Mouse (Mus musculus) bone marrow macrophage, adult 2 months (primary cell): ENCODE results near the gene Olfr1291-ps1. TPM values are rescaled to one million over a fixed set of nuclear protein-coding genes. Genes with fewer than 3 reads are reported as not detected.

Experiments used
- H3K27ac ChIP-seq: 2 replicates; pipeline ENCODE4 v1.5.1; 2012; ENCODE audit warnings: low read depth, low read length; ENCODE audit not compliant: insufficient read depth
- H3K4me1 ChIP-seq: 2 replicates; pipeline ENCODE4 v1.6.1; 2012; ENCODE audit warnings: low read length; ENCODE audit not compliant: control insufficient read depth, insufficient read depth
- H3K4me3 ChIP-seq: 2 replicates; pipeline ENCODE4 v1.5.1; 2012; ENCODE audit warnings: mild to moderate bottlenecking, low read length, moderate library complexity; ENCODE audit not compliant: insufficient read depth
- CTCF ChIP-seq: IDR thresholded peaks from 2 replicates; pipeline ENCODE4 v1.5.1; 2012; ENCODE audit warnings: low read depth, mild to moderate bottlenecking, low read length, moderate library complexity
- POLR2A ChIP-seq: IDR thresholded peaks from 2 replicates; pipeline ENCODE4 v1.6.1; 2012; ENCODE audit warnings: mild to moderate bottlenecking, low read depth, low read length, borderline replicate concordance
- polyA plus RNA-seq: library from polyadenylated mRNA; stranded (reverse); fragments of >200 nt; gene quantifications from 2 replicates; pipeline ENCODE4 v1.2.4, GENCODE M21; 2012; ENCODE audit not compliant: missing spikeins, insufficient read depth, insufficient read length

Olfr1291-ps1 gene
- not detected in 2 replicates for polyA plus RNA-seq

DNA sequence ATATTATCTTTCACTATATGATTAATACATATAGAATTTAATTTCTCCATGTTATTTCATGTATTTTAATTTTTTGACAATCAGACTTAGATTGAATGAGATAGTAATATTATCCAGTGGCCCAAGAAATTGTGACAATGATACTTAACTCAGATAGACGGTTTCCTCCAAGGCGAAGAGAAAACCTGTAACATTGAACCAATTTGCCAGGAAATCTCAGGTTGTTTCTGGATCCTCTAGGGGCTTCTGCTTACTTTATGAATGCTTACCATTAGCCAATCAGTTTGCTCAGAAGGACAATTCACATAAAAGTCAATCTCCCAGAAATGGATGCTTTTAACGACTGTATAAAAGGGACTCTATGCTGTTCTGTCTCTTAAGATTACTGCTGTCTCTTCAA is at the start of gene Olfr1291-ps1:
Olfr1291-ps1 (plus strand) TSS at position 301 of the 400 bp plus-strand sequence.
- Histone ChIP-seq H3K27ac (no peak within 1 kb of the TSS), H3K4me1 (no peaks in the 10 kb centered on the region), H3K4me3 (no peak within 1 kb of the TSS)
- TF ChIP-seq POLR2A = no peak
- TF ChIP-seq CTCF = no peak

DNA sequence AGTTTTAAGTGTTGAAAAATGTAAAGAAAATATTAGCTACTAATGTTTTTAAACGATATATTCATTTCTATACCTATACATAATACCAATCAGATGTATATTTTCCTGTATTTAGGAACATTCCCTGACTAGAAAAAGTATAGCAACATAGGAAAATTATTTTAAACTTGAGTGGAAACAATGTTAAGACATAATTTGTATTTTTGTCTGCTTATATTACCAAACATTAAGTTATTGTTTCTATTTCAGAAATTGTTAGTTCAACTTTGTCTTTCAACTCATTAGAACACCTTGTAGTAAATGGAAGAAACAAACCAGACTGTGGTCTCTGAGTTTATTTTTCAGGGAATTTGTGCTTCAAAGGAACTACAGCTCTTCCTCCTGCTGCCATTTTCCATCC is 48.1 kb upstream of the Olfr1291-ps1 start, which contains the start of gene Olfr1287:
Olfr1287 (plus strand) TSS at position 301 of the 400 bp plus-strand sequence.
- Histone ChIP-seq H3K27ac (no peak within 1 kb of the TSS), H3K4me3 (no peak within 1 kb of the TSS), H3K4me1 (no peaks in the 10 kb centered on the region)
- TF ChIP-seq CTCF (no peak), POLR2A (no peak)

DNA sequence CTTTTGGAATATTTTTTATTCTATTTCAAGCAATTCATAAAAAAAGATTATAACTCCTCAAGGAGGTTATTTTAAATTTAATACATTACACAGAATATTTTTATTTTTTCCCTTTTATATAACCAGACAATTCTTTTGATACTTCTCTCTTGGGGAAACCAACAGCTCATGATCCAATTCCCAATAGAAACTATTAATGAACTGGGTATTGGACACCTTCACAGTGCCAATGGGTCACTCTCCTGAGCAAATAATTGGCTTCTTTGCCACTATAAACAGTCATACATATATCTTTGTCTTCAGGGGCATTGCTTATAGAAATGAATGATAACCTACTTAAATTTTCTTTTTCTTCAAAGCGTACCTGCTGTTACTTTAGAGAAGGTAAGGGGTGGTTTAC is 23.2 kb upstream of the Olfr1291-ps1 start, which contains the start of gene Olfr1288:
Olfr1288 (plus strand) TSS at position 301 of the 400 bp plus-strand sequence.
- TF ChIP-seq POLR2A = no peak
- TF ChIP-seq CTCF = no peak
- Histone ChIP-seq H3K4me3 (no peak within 1 kb of the TSS), H3K27ac (no peak within 1 kb of the TSS), H3K4me1 (no peaks in the 10 kb centered on the region)

DNA sequence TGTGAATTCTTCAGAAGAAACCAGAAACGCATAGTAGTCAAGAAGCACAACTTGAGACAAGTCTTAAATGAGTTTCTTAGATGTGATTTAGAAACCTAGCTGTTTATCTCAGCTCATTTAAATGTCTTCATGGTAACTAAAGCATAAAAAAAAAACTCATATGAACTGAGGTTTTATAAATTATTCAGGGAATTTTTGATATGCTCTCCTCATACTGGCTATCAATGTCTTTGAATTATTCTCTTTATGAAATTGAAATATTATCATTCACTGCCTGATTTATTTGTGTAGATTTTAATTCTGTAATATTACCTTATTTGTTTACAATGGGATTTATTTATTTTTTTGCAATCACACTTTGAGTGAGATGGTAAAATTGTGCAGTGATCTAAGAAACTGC is 16.5 kb upstream of the Olfr1291-ps1 start, which contains the start of gene Olfr1289:
Olfr1289 (plus strand) TSS at position 301 of the 400 bp plus-strand sequence.
- H3K27ac ChIP-seq = no peak within 1 kb of the TSS
- H3K4me1 ChIP-seq = no peaks in the 10 kb centered on the region
- no peak for TF ChIP-seq POLR2A
- TF ChIP-seq CTCF = no peak
- H3K4me3 ChIP-seq = no peak within 1 kb of the TSS

DNA sequence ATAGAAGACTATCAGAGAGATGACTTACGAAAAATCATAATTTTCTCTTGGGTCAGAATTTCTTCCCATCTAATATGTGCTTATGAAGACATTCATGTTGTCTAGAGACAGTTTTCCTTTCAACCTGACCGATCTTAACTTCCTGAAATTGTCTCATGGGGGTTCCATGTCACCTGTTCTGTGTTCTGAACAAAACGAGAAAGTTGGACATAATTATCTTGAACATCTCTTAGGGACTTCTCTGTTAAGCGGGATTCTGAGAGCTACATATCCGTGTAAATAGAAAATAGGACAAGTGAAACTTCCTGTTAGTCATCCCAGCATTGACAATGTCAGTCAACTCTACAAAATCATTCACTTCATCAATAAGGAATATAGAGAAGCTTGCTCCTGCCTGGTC is 3.3 kb upstream of the Olfr1291-ps1 start, which contains the start of gene Olfr1290:
Olfr1290 (minus strand) TSS at position 101 of the 400 bp plus-strand sequence.
- H3K4me3 ChIP-seq = no peak within 1 kb of the TSS
- TF ChIP-seq POLR2A (no peak), CTCF (no peak)
- H3K27ac ChIP-seq = no peak within 1 kb of the TSS
- H3K4me1 ChIP-seq = no peaks in the 10 kb centered on the region

DNA sequence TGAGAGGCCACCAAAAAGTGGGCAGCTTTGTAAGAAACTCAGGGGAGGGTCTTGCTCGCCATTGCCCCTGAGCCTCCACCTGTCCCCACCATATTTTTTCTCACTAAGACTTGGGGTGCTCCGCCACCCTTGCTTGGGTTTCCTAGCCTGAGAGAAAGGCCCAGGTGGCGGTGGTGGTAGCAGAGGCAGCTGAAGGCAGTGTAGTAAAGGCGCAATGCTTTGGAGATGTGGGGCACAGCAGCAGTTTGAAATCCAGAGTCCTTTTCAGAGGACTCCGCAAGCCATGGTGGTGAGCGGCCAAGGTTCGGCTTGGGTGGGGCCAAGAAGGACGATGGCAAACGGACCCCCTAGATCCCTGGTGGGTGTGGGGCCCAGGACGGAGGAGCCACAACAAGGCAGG is 20.5 kb downstream of the Olfr1291-ps1 start:
- no peaks in the 10 kb centered on the region for H3K4me1 ChIP-seq
- H3K4me3 ChIP-seq = no peak overlapping the region
- no peak overlapping the region for H3K27ac ChIP-seq
- no peak for TF ChIP-seq CTCF
- TF ChIP-seq POLR2A = no peak

DNA sequence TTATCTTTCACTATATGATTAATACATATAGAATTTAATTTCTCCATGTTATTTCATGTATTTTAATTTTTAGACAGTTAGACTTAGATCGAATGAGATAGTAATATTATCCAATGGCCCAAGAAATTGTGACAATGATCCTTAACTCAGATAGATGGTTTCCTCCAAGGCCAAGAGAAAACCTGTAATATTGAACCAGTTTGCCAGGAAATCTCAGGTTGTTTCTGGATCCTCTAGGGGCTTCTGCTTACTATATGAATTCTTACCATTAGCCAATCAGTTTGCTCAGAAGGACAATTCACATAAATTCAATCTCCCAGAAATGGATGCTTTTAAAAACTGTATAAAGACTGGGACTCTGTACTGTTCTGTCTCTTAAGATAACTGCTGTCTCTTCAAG is 27.9 kb downstream of the Olfr1291-ps1 start, which contains the start of gene Olfr1293-ps:
Olfr1293-ps (plus strand) TSS at position 301 of the 400 bp plus-strand sequence.
- Histone ChIP-seq H3K4me3 (no peak within 1 kb of the TSS), H3K27ac (no peak within 1 kb of the TSS), H3K4me1 (no peaks in the 10 kb centered on the region)
- TF ChIP-seq CTCF (no peak), POLR2A (no peak)

DNA sequence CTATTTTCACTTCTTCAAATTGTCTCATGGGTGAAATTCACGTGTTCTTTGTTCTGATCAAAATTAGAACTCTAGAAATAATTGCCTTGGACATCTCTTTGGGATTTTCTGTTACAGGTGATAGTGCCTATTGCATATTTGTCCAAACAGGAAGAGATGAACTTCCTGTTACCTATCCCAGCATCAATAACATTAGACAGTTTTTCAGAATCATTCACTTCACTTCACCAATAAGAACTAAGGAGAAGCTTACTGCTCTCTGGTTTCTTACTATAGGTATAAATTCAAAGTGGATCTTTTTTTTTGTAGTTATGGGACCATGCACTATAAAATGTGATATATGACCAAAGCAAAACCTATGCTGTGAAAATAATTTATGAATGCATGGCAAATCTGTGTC is 43.2 kb downstream of the Olfr1291-ps1 start, which contains the start of gene Olfr1294:
Olfr1294 (minus strand) TSS at position 101 of the 400 bp plus-strand sequence.
- Histone ChIP-seq H3K27ac (no peak within 1 kb of the TSS), H3K4me3 (no peak within 1 kb of the TSS), H3K4me1 (no peaks in the 10 kb centered on the region)
- no peak for TF ChIP-seq CTCF
- no peak for TF ChIP-seq POLR2A

Other genes starting within 250 kb of the Olfr1291-ps1 start
- not detected in 2 replicates for gene Olfr1276, start 242.7 kb upstream of the Olfr1291-ps1 start, polyA plus RNA-seq
- gene Olfr1277, start 223.1 kb upstream of the Olfr1291-ps1 start, polyA plus RNA-seq = 0.13 TPM in 1 of 2 replicates, not detected in the other
- gene Olfr1278, start 207.0 kb upstream of the Olfr1291-ps1 start, polyA plus RNA-seq = not detected in 2 replicates
- gene Olfr1279, start 196.5 kb upstream of the Olfr1291-ps1 start, polyA plus RNA-seq = not detected in 2 replicates
- not detected in 2 replicates for gene Olfr1280, start 183.2 kb upstream of the Olfr1291-ps1 start, polyA plus RNA-seq
- gene Olfr1281, start 170.7 kb upstream of the Olfr1291-ps1 start, polyA plus RNA-seq = 0.16 TPM in 1 of 2 replicates, not detected in the other
- gene Olfr1282, start 161.1 kb upstream of the Olfr1291-ps1 start, polyA plus RNA-seq = not detected in 2 replicates
- gene Olfr1283, start 130.4 kb upstream of the Olfr1291-ps1 start, polyA plus RNA-seq = not detected in 2 replicates
- not detected in 2 replicates for gene Olfr1284, start 121.7 kb upstream of the Olfr1291-ps1 start, polyA plus RNA-seq
- not detected in 2 replicates for gene Olfr1286, start 74.1 kb upstream of the Olfr1291-ps1 start, polyA plus RNA-seq
- not detected in 2 replicates for gene Olfr1287, start 48.0 kb upstream of the Olfr1291-ps1 start, polyA plus RNA-seq
- not detected in 2 replicates for gene Olfr1288, start 23.1 kb upstream of the Olfr1291-ps1 start, polyA plus RNA-seq
- gene Olfr1289, start 16.4 kb upstream of the Olfr1291-ps1 start, polyA plus RNA-seq = not detected in 2 replicates
- not detected in 2 replicates for gene Olfr1290, start 3.4 kb upstream of the Olfr1291-ps1 start, polyA plus RNA-seq
- gene Olfr1293-ps, start 28.0 kb downstream of the Olfr1291-ps1 start, polyA plus RNA-seq = not detected in 2 replicates
- gene Olfr1294, start 43.1 kb downstream of the Olfr1291-ps1 start, polyA plus RNA-seq = not detected in 2 replicates
- not detected in 2 replicates for gene Olfr1295, start 72.5 kb downstream of the Olfr1291-ps1 start, polyA plus RNA-seq
- gene Olfr1297, start 129.3 kb downstream of the Olfr1291-ps1 start, polyA plus RNA-seq = 0.33 TPM in 1 of 2 replicates, not detected in the other
- not detected in 2 replicates for gene Olfr1298, start 152.0 kb downstream of the Olfr1291-ps1 start, polyA plus RNA-seq
- gene Olfr1299, start 164.2 kb downstream of the Olfr1291-ps1 start, polyA plus RNA-seq = not detected in 2 replicates